Mouse (Mus musculus): ENCODE results near the gene Gm11214.
A peak's percentile ranks its signal among the peaks of the same experiment; 100 is the strongest.

The Gm11214 gene

GRCm38 (mm10) chr4:63663279-63663678, at the start of gene Gm11214:
TSS of gene Gm11214 (minus strand) at chr4:63663379.
- no peak for DNase-seq

- no peak for DNase-seq
Measured at GRCm38 (mm10) chr4:63711886-63712285, 48.7 kb upstream of the Gm11214 start.

- no peak for DNase-seq
Measured at GRCm38 (mm10) chr4:63710431-63711220, 47.4 kb upstream of the Gm11214 start.

- DNase-seq = no peak
Measured at GRCm38 (mm10) chr4:63706279-63706971, 43.2 kb upstream of the Gm11214 start.

GRCm38 (mm10) chr4:63704232-63704631, 41.1 kb upstream of the Gm11214 start:
- no peak for DNase-seq

GRCm38 (mm10) chr4:63703686-63704085, 40.5 kb upstream of the Gm11214 start:
- no peak for DNase-seq

- no peak for DNase-seq
Measured at GRCm38 (mm10) chr4:63702006-63702704, 39.0 kb upstream of the Gm11214 start.

GRCm38 (mm10) chr4:63699749-63700148, 36.6 kb upstream of the Gm11214 start:
- no peak for DNase-seq

- no peak for DNase-seq
Measured at GRCm38 (mm10) chr4:63696921-63697320, 33.7 kb upstream of the Gm11214 start.

- no peak for DNase-seq
Measured at GRCm38 (mm10) chr4:63692351-63692750, 29.2 kb upstream of the Gm11214 start.

GRCm38 (mm10) chr4:63687429-63687828, 24.2 kb upstream of the Gm11214 start:
- no peak for DNase-seq

- DNase-seq = peak; percentile 64 to 69
Measured at GRCm38 (mm10) chr4:63686157-63686556, 23.0 kb upstream of the Gm11214 start.

GRCm38 (mm10) chr4:63685253-63685525, 22.0 kb upstream of the Gm11214 start:
- no peak for DNase-seq

- DNase-seq = no peak
Measured at GRCm38 (mm10) chr4:63684412-63685252, 21.5 kb upstream of the Gm11214 start.

- DNase-seq = peak; percentile 53 to 59
Measured at GRCm38 (mm10) chr4:63683716-63684115, 20.5 kb upstream of the Gm11214 start.

- no peak for DNase-seq
Measured at GRCm38 (mm10) chr4:63683056-63683455, 19.9 kb upstream of the Gm11214 start.

GRCm38 (mm10) chr4:63682441-63682840, 19.3 kb upstream of the Gm11214 start:
- DNase-seq = no peak

GRCm38 (mm10) chr4:63681557-63681956, 18.4 kb upstream of the Gm11214 start:
- DNase-seq = no peak

- DNase-seq = no peak
Measured at GRCm38 (mm10) chr4:63675128-63675527, 11.9 kb upstream of the Gm11214 start.

- no peak for DNase-seq
Measured at GRCm38 (mm10) chr4:63668255-63668654, 5.1 kb upstream of the Gm11214 start.

GRCm38 (mm10) chr4:63665738-63666137, 2.6 kb upstream of the Gm11214 start:
- peak; percentile 32 to 51 for DNase-seq

GRCm38 (mm10) chr4:63661857-63662256, 1.3 kb downstream of the Gm11214 start:
- DNase-seq = no peak

- no peak for DNase-seq
Measured at GRCm38 (mm10) chr4:63661426-63661825, 1.8 kb downstream of the Gm11214 start.
